Mouse (Mus musculus): ENCODE data around the gene Cdc26. TPM values are rescaled to one million over a fixed set of nuclear protein-coding genes. Genes with fewer than 3 reads are reported as not detected.

Gene Cdc26
- polyA plus RNA-seq, 1 experiment = 7.5 TPM

- no peak for TF ChIP-seq GATA1 (IDR thresholded peaks at IDR 0.05; ENCODE audit: low read length)
Measured at GRCm38 (mm10) chr4:62357631-62358148, 50.8 kb downstream of the Cdc26 start.

- TF ChIP-seq GATA1 (IDR thresholded peaks at IDR 0.05; ENCODE audit: low read length) = no peak
Measured at GRCm38 (mm10) chr4:62349371-62349770, 59.1 kb downstream of the Cdc26 start.

GRCm38 (mm10) chr4:62348329-62348705 lies 60.1 kb downstream of the Cdc26 start:
- no peak for TF ChIP-seq GATA1 (IDR thresholded peaks at IDR 0.05; ENCODE audit: low read length)

GRCm38 (mm10) chr4:62347605-62348328 lies 60.7 kb downstream of the Cdc26 start:
- TF ChIP-seq GATA1 (IDR thresholded peaks at IDR 0.05; ENCODE audit: low read length) = no peak

GRCm38 (mm10) chr4:62345827-62346226 lies 62.6 kb downstream of the Cdc26 start:
- TF ChIP-seq GATA1 (IDR thresholded peaks at IDR 0.05; ENCODE audit: low read length) = no peak

DNA sequence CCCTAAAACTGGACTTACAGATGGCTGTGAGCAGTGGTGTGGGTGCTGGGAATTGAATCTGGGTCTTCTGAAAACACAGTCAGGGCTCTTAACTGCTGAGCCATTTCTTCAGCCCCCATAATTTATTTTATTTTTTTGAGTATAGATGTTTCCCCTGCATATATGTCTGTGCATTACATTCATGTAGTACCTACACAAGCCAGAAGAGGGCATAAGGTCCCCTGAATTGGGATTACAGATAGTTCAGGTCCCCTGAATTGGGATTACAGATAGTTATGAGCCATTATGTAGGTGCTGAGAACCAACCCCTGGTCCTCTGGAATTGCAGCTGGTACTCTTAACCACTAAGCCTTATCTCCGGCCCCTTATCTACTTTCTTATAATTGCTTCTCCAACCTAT lies 64.4 kb downstream of the Cdc26 start:
- TF ChIP-seq GATA1 (IDR thresholded peaks at IDR 0.05; ENCODE audit: low read length) = no peak

GRCm38 (mm10) chr4:62338536-62338935 lies 69.9 kb downstream of the Cdc26 start:
- TF ChIP-seq GATA1 (IDR thresholded peaks at IDR 0.05; ENCODE audit: low read length) = no peak

Other genes starting within 250 kb of the Cdc26 start
- not detected in 2 replicates for gene Zfp37, start 177.6 kb downstream of the Cdc26 start, polyA plus RNA-seq (2012)
- 0.11 and 0.18 TPM in 2 replicates for gene Slc31a2, start 146.1 kb downstream of the Cdc26 start, polyA plus RNA-seq (2012)
- gene Fkbp15, start 48.1 kb downstream of the Cdc26 start, polyA plus RNA-seq (2012) = 15.9 and 16.5 TPM in 2 replicates
- 2.6 and 3.4 TPM in 2 replicates for gene Slc31a1, start 47.9 kb downstream of the Cdc26 start, polyA plus RNA-seq (2012)
- 1.9 and 3.8 TPM in 2 replicates for gene Prpf4, start 155 bp upstream of the Cdc26 start, polyA plus RNA-seq (2012)
- not detected in 2 replicates for gene Rnf183, start 26.6 kb upstream of the Cdc26 start, polyA plus RNA-seq (2012)
- gene Wdr31, start 62.3 kb upstream of the Cdc26 start, polyA plus RNA-seq (2012) = 0.30 and 0.59 TPM in 2 replicates
- 0.03 TPM in 1 of 2 replicates, not detected in the other for gene Bspry, start 71.4 kb upstream of the Cdc26 start, polyA plus RNA-seq (2012)
- gene Hdhd3, start 94.8 kb upstream of the Cdc26 start, polyA plus RNA-seq (2012) = 3.7 and 5.4 TPM in 2 replicates
- 478 and 558 TPM in 2 replicates for gene Alad, start 111.3 kb upstream of the Cdc26 start, polyA plus RNA-seq (2012)
- gene Pole3, start 116.4 kb upstream of the Cdc26 start, polyA plus RNA-seq (2012) = 45.1 and 53.6 TPM in 2 replicates
- gene 4933430I17Rik, start 116.7 kb upstream of the Cdc26 start, polyA plus RNA-seq (2012) = not detected in 2 replicates
- not detected in 2 replicates for gene Rgs3, start 151.2 kb upstream of the Cdc26 start, polyA plus RNA-seq (2012)